Comparison of ENCODE assay signal across 8 mouse cellular contexts in genomic region chr1:184851741-184852618, GRCm38 (mm10). TPM values are rescaled to one million over a fixed set of nuclear protein-coding genes. Genes with fewer than 3 reads are reported as not detected.
DNase-seq lines count a peak whose midpoint lies in the region; ATAC-seq and TF ChIP-seq lines count a peak whose summit lies in the region.

No protein-coding gene starts in this region.

- H3K4me1 ChIP-seq in brown adipose tissue, adult 24 weeks (ENCODE audit: control insufficient read depth, insufficient read depth, insufficient read length, low read length) = peaks cover 12% of the 10 kb centered on the region
- peaks cover 32% of the 10 kb centered on the region for H3K4me1 ChIP-seq in heart, embryonic 13.5 days
- H3K4me1 ChIP-seq in kidney, postnatal 0 days (replicated peaks; ENCODE audit: insufficient read depth, low read length) = peaks cover 3% of the 10 kb centered on the region; the same call in 1 of the 2 replicates
- peaks cover 18% of the 10 kb centered on the region for H3K4me1 ChIP-seq in liver, embryonic 11.5 days (replicated peaks; ENCODE audit: control insufficient read depth, insufficient read depth, low read length)
- peaks cover 7% of the 10 kb centered on the region; the same call in 1 of the 2 replicates for H3K4me1 ChIP-seq in stomach, embryonic 14.5 days (ENCODE audit: control insufficient read depth, insufficient read depth, low read length)

- TF ChIP-seq CTCF in kidney, postnatal 0 days (IDR thresholded peaks at IDR 0.05; ENCODE audit: low read depth) = peak; percentile 86

- H3K4me3 ChIP-seq in brown adipose tissue, adult 24 weeks (ENCODE audit: insufficient read depth, low read depth, low read length) = peak overlapping the region; percentile 24
- peak overlapping the region; percentile 29 for H3K4me3 ChIP-seq in heart, embryonic 13.5 days
- no peak overlapping the region for H3K4me3 ChIP-seq in kidney, postnatal 0 days (replicated peaks; ENCODE audit: low read depth, low read length)
- 0 out of 2 replicates have a peak overlapping the region, but pooled peaks have one; percentile 14 for H3K4me3 ChIP-seq in liver, embryonic 11.5 days (ENCODE audit: low read depth, low read length)
- no peak overlapping the region for H3K4me3 ChIP-seq in myocyte
- H3K4me3 ChIP-seq in stomach, embryonic 14.5 days (ENCODE audit: low read depth, low read length) = no peak overlapping the region

- H3K9ac ChIP-seq in heart, embryonic 13.5 days = peak overlapping the region; percentile 48
- no peak overlapping the region for H3K9ac ChIP-seq in kidney, postnatal 0 days (ENCODE audit: low read depth, low read length)
- peak overlapping the region; percentile 13; the same call in 1 of the 2 replicates for H3K9ac ChIP-seq in liver, embryonic 11.5 days (ENCODE audit: low read depth, low read length)
- no peak overlapping the region for H3K9ac ChIP-seq in stomach, embryonic 14.5 days (replicated peaks; ENCODE audit: low read depth, low read length)

- H3K36me3 ChIP-seq in heart, embryonic 13.5 days = no peaks in the 10 kb centered on the region
- no peaks in the 10 kb centered on the region for H3K36me3 ChIP-seq in kidney, postnatal 0 days (ENCODE audit: insufficient read depth, low read length)
- no peaks in the 10 kb centered on the region for H3K36me3 ChIP-seq in liver, embryonic 11.5 days (ENCODE audit: control insufficient read depth, insufficient read depth, low read length)
- H3K36me3 ChIP-seq in myocyte (ENCODE audit: control insufficient read depth, insufficient read depth) = no peaks in the 10 kb centered on the region
- no peaks in the 10 kb centered on the region for H3K36me3 ChIP-seq in stomach, embryonic 14.5 days (ENCODE audit: control insufficient read depth, insufficient read depth, low read length)

- peak overlapping the region; percentile 40 for H3K27ac ChIP-seq in brown adipose tissue, adult 24 weeks (replicated peaks; ENCODE audit: low read depth, low read length)
- peak overlapping the region; percentile 83 for H3K27ac ChIP-seq in heart, embryonic 13.5 days (replicated peaks)
- H3K27ac ChIP-seq in kidney, postnatal 0 days = peak overlapping the region; percentile 76
- peak overlapping the region; percentile 55; the same call in 1 of the 2 replicates for H3K27ac ChIP-seq in liver, embryonic 11.5 days (ENCODE audit: low read depth, low read length)
- no peak overlapping the region; the same call in 1 of the 2 replicates for H3K27ac ChIP-seq in stomach, embryonic 14.5 days (ENCODE audit: low read length)

- no peaks in the 10 kb centered on the region for H3K79me2 ChIP-seq in myocyte (ENCODE audit: control insufficient read depth, insufficient read depth)

- H3K9me3 ChIP-seq in heart, embryonic 13.5 days = no peaks in the 10 kb centered on the region
- no peaks in the 10 kb centered on the region for H3K9me3 ChIP-seq in kidney, postnatal 0 days (replicated peaks; ENCODE audit: low read length)
- no peaks in the 10 kb centered on the region for H3K9me3 ChIP-seq in liver, embryonic 11.5 days (ENCODE audit: control insufficient read depth, low read length)
- no peaks in the 10 kb centered on the region for H3K9me3 ChIP-seq in stomach, embryonic 14.5 days (ENCODE audit: control insufficient read depth, low read depth, low read length)

- DNase-seq in kidney, postnatal 0 days (ENCODE audit: low spot score) = peak; percentile 93
- DNase-seq in liver, embryonic 11.5 days (ENCODE audit: low spot score) = peak; percentile 72

- H3ac ChIP-seq in myocyte (ENCODE audit: control insufficient read depth, insufficient read length) = no peak overlapping the region

- 20% methylated on average over 31 of the region's 31 CpGs for WGBS in heart, embryonic 13.5 days
- 15% methylated on average over 31 of the region's 31 CpGs for WGBS in kidney, postnatal 0 days
- WGBS in liver, embryonic 11.5 days = 21% methylated on average over 31 of the region's 31 CpGs
- WGBS in stomach, embryonic 14.5 days = 14% methylated on average over 31 of the region's 31 CpGs

- peaks cover 22% of the 10 kb centered on the region for H3K27me3 ChIP-seq in heart, embryonic 13.5 days (replicated peaks)
- H3K27me3 ChIP-seq in kidney, postnatal 0 days (ENCODE audit: insufficient read depth, low read length) = no peaks in the 10 kb centered on the region
- H3K27me3 ChIP-seq in liver, embryonic 11.5 days (replicated peaks; ENCODE audit: control insufficient read depth, insufficient read depth, low read length) = no peaks in the 10 kb centered on the region
- H3K27me3 ChIP-seq in myocyte (ENCODE audit: control insufficient read depth, insufficient read depth, insufficient read length) = no peaks in the 10 kb centered on the region
- H3K27me3 ChIP-seq in stomach, embryonic 14.5 days (ENCODE audit: control insufficient read depth, insufficient read depth, low read length) = 0 out of 2 replicates have a peak, but pooled peaks cover 2% of the 10 kb centered on the region

- H3K4me2 ChIP-seq in heart, embryonic 13.5 days = peak overlapping the region; percentile 67
- H3K4me2 ChIP-seq in kidney, postnatal 0 days (ENCODE audit: low read length) = peak overlapping the region; percentile 23; the same call in 1 of the 2 replicates
- peak overlapping the region; percentile 59 for H3K4me2 ChIP-seq in liver, embryonic 11.5 days
- peak overlapping the region; percentile 50 for H3K4me2 ChIP-seq in myocyte (ENCODE audit: low read depth)
- H3K4me2 ChIP-seq in stomach, embryonic 14.5 days (replicated peaks; ENCODE audit: low read depth, low read length) = peak overlapping the region; percentile 43

- no peak for TF ChIP-seq POLR2A in myocyte (IDR thresholded peaks at IDR 0.05; ENCODE audit: insufficient read length, low read depth)

- peak; percentile 84 for ATAC-seq in CD4-positive, CD25-positive, alpha-beta regulatory T cell, adult 4 months
- peak; percentile 86 for ATAC-seq in erythroid progenitor cell, adult 5-6 weeks (replicated peaks; ENCODE audit: low FRiP score, poor library complexity, severe bottlenecking)
- ATAC-seq in heart, embryonic 13.5 days (ENCODE audit: extremely low read depth, insufficient number of reproducible peaks, low FRiP score, low TSS enrichment) = peak; percentile 75; the same call in 1 of the 2 replicates
- ATAC-seq in kidney, postnatal 0 days (replicated peaks; ENCODE audit: low FRiP score, low read depth) = peak; percentile 83
- peak; percentile 92 for ATAC-seq in liver, embryonic 11.5 days (replicated peaks; ENCODE audit: low FRiP score)
- ATAC-seq in stomach, embryonic 14.5 days (ENCODE audit: insufficient number of reproducible peaks, insufficient read depth, low FRiP score, low read depth) = peak; percentile 81

TF ChIP-seq in myocyte, 11 proteins besides CTCF, POLR2A, EP300 and RAD21 (continues in another document):
- no peak for TF ChIP-seq USF1 (IDR thresholded peaks at IDR 0.05; ENCODE audit: low read depth)
- no peak for TF ChIP-seq TCF3 (IDR thresholded peaks at IDR 0.05; ENCODE audit: insufficient read length, low read depth)
- no peak for TF ChIP-seq MYOG (IDR thresholded peaks at IDR 0.05; ENCODE audit: control insufficient read depth in 1 of 3, insufficient read depth in 1 of 3, insufficient read length in 2 of 3, low read depth in 2 of 3)
- no peak for TF ChIP-seq CEBPB (IDR thresholded peaks at IDR 0.05; ENCODE audit: insufficient read depth, poor library complexity, severe bottlenecking)
- no peak for TF ChIP-seq SRF (IDR thresholded peaks at IDR 0.05; ENCODE audit: control insufficient read depth, insufficient read length, low read depth)

RNA-seq across cellular contexts. Expression of gene Marc2, which starts 5.7 kb away (rescaled TPM):
- 10 to 100 TPM; 10.7 to 32.3 TPM for polyA plus RNA-seq in CD4-positive, CD25-positive, alpha-beta regulatory T cell, adult 4 months (2017; shearing (Covaris generic))
- polyA plus RNA-seq in brown adipose tissue, adult 24 weeks (2012; ENCODE audit: insufficient read depth, insufficient read length, missing spikeins) = 234 and 326 TPM in 2 replicates
- 59.5 and 93.9 TPM in 2 replicates for total RNA-seq in erythroid progenitor cell, adult 5-6 weeks (2015; ENCODE audit: low replicate concordance)
- total RNA-seq in erythroid progenitor cell, adult 5-6 weeks (2017; ENCODE audit: low replicate concordance) = 10.8 and 24.5 TPM in 2 replicates
- polyA plus RNA-seq in heart, embryonic 13.5 days (2015; fragmentation: Nextera tagmentation; extraction: Ambion mirVana) = 98.8 and 124 TPM in 2 replicates
- polyA plus RNA-seq in kidney, postnatal 0 days (2015; fragmentation: Nextera tagmentation; extraction: Ambion mirVana) = 318 and 327 TPM in 2 replicates
- polyA plus RNA-seq in liver, embryonic 11.5 days (2014; fragmentation: Nextera tagmentation; extraction: Ambion mirVana) = 240 and 250 TPM in 2 replicates
- polyA plus RNA-seq in myocyte (2012; fragmentation: generic; extraction: Trizol) = 99.6 TPM
- 174 and 197 TPM in 2 replicates for polyA plus RNA-seq in stomach, embryonic 14.5 days (2014; fragmentation: Nextera tagmentation; extraction: Ambion mirVana)

RNA-seq across cellular contexts. Expression of gene C130074G19Rik, which starts 31.0 kb away (rescaled TPM):
- polyA plus RNA-seq in CD4-positive, CD25-positive, alpha-beta regulatory T cell, adult 4 months (2017; shearing (Covaris generic)) = not detected
- polyA plus RNA-seq in brown adipose tissue, adult 24 weeks (2012; ENCODE audit: insufficient read depth, insufficient read length, missing spikeins) = 86.6 and 95.5 TPM in 2 replicates
- not detected in 2 replicates for total RNA-seq in erythroid progenitor cell, adult 5-6 weeks (2015; ENCODE audit: low replicate concordance)
- total RNA-seq in erythroid progenitor cell, adult 5-6 weeks (2017; ENCODE audit: low replicate concordance) = 0.26 TPM in 1 of 2 replicates, not detected in the other
- 0.64 and 0.71 TPM in 2 replicates for polyA plus RNA-seq in heart, embryonic 13.5 days (2015; fragmentation: Nextera tagmentation; extraction: Ambion mirVana)
- polyA plus RNA-seq in kidney, postnatal 0 days (2015; fragmentation: Nextera tagmentation; extraction: Ambion mirVana) = 7.4 and 7.6 TPM in 2 replicates
- polyA plus RNA-seq in liver, embryonic 11.5 days (2014; fragmentation: Nextera tagmentation; extraction: Ambion mirVana) = 1.9 and 2.0 TPM in 2 replicates
- 0.01 TPM for polyA plus RNA-seq in myocyte (2012; fragmentation: generic; extraction: Trizol)
- polyA plus RNA-seq in stomach, embryonic 14.5 days (2014; fragmentation: Nextera tagmentation; extraction: Ambion mirVana) = 1.9 and 2.1 TPM in 2 replicates

RNA-seq across cellular contexts. Expression of gene Marc1, which starts 40.9 kb away (rescaled TPM):
- under 1 TPM in 1 of 2 experiments, not detected in 1; 0.44 TPM for polyA plus RNA-seq in CD4-positive, CD25-positive, alpha-beta regulatory T cell, adult 4 months (2017; shearing (Covaris generic))
- 13.6 and 14.3 TPM in 2 replicates for polyA plus RNA-seq in brown adipose tissue, adult 24 weeks (2012; ENCODE audit: insufficient read depth, insufficient read length, missing spikeins)
- total RNA-seq in erythroid progenitor cell, adult 5-6 weeks (2015; ENCODE audit: low replicate concordance) = 1.3 TPM in 1 of 2 replicates, not detected in the other
- total RNA-seq in erythroid progenitor cell, adult 5-6 weeks (2017; ENCODE audit: low replicate concordance) = 0.64 TPM in 1 of 2 replicates, not detected in the other
- 0.43 TPM in 1 of 2 replicates, not detected in the other for polyA plus RNA-seq in heart, embryonic 13.5 days (2015; fragmentation: Nextera tagmentation; extraction: Ambion mirVana)
- polyA plus RNA-seq in kidney, postnatal 0 days (2015; fragmentation: Nextera tagmentation; extraction: Ambion mirVana) = 0.23 and 0.29 TPM in 2 replicates
- 3.9 and 5.1 TPM in 2 replicates for polyA plus RNA-seq in liver, embryonic 11.5 days (2014; fragmentation: Nextera tagmentation; extraction: Ambion mirVana)
- polyA plus RNA-seq in myocyte (2012; fragmentation: generic; extraction: Trizol) = not detected
- polyA plus RNA-seq in stomach, embryonic 14.5 days (2014; fragmentation: Nextera tagmentation; extraction: Ambion mirVana) = 0.20 TPM in 1 of 2 replicates, not detected in the other

Comparison
In these comparisons a context has a peak if more than half of its experiments do, and no peak if none do; other contexts are left out.
1. H3K4me3 ChIP-seq: peak in brown adipose tissue, adult 24 weeks (single experiment), heart, embryonic 13.5 days (single experiment) and liver, embryonic 11.5 days (single experiment); none in kidney, postnatal 0 days (single experiment), myocyte (single experiment) and stomach, embryonic 14.5 days (single experiment).
2. H3K9ac ChIP-seq: peak in heart, embryonic 13.5 days (single experiment) and liver, embryonic 11.5 days (single experiment); none in kidney, postnatal 0 days (single experiment) and stomach, embryonic 14.5 days (single experiment).
3. RNA of gene C130074G19Rik, which starts 31.0 kb away (polyA plus RNA-seq): 86.6 to 95.5 TPM in brown adipose tissue, adult 24 weeks; 7.4 to 7.6 TPM in kidney, postnatal 0 days, 1.9 to 2.0 TPM in liver, embryonic 11.5 days, 1.9 to 2.1 TPM in stomach, embryonic 14.5 days, 0.64 to 0.71 TPM in heart, embryonic 13.5 days, 0.01 TPM in myocyte (single experiment) and not detected in CD4-positive, CD25-positive, alpha-beta regulatory T cell, adult 4 months; every median in the first group is over 10 times any median in the second.
4. Peak in every context shown above with its lines, with median percentiles within 50 percentile points of each other: ATAC-seq and H3K4me2 ChIP-seq.